Mouse (Mus musculus): ENCODE data around the gene Mapk1. TPM values are rescaled to one million over a fixed set of nuclear protein-coding genes. Genes with fewer than 3 reads are reported as not detected.

Mapk1 gene
- polyA plus RNA-seq, 1 experiment = 296 TPM

DNA sequence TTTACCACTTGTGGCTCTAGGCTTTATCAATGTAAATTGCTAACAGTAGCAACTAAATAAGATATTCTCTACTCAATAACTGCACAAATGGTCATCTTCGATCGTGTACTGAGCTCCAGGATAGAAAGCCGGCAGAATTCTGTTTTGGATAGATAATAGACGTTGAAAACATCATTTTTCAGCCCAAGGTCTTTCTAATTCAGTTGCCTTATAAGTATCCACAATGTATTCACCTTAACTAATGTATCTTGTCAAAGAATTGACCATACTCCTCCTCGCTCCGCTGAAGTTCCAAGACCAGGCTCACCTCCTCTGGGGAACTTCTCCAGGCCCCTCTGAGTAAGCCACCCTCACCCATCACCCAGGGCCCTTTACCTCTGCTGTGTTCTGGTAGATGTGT is 87.5 kb downstream of the Mapk1 start:
- peak overlapping the region; percentile 99; the same call in 1 of the 2 replicates for H3K4me3 ChIP-seq (ENCODE audit: insufficient read depth, low read length)
- TF ChIP-seq POLR2A (IDR thresholded peaks at IDR 0.05; ENCODE audit: extremely low read depth, insufficient read depth, low read length) (no peak), CTCF (IDR thresholded peaks at IDR 0.05; ENCODE audit: extremely low read depth, insufficient read depth, low read length) (no peak)
- no peaks in the 10 kb centered on the region; the same call in 1 of the 2 replicates for H3K4me1 ChIP-seq (ENCODE audit: control insufficient read depth, insufficient read depth, low read length)
- no peak overlapping the region for H3K27ac ChIP-seq (ENCODE audit: insufficient read depth, low read length)

DNA sequence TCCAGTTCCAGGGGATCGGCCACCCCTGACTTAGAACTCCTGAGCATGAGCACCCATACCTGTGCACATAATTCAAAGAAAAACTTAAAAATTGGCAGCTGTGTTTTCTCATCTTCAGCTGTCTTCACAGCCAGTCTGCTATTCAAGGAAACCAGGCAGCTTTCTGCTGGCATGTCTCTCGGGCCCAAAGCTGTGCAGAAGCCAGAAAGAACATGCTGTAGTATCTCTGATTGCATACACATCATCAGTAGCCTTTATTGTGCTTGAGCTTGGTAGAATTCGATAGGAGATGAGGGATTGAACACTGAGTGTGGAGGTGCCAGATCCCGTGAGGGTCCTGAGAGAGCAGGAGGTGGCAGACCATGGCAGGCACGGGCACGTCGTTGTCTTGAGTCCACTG is 89.8 kb downstream of the Mapk1 start:
- H3K4me1 ChIP-seq (ENCODE audit: control insufficient read depth, insufficient read depth, low read length) = no peaks in the 10 kb centered on the region; the same call in 1 of the 2 replicates
- H3K4me3 ChIP-seq (ENCODE audit: insufficient read depth, low read length) = no peak overlapping the region
- H3K27ac ChIP-seq (ENCODE audit: insufficient read depth, low read length) = no peak overlapping the region
- TF ChIP-seq POLR2A (IDR thresholded peaks at IDR 0.05; ENCODE audit: extremely low read depth, insufficient read depth, low read length) (no peak), CTCF (IDR thresholded peaks at IDR 0.05; ENCODE audit: extremely low read depth, insufficient read depth, low read length) (no peak)

DNA sequence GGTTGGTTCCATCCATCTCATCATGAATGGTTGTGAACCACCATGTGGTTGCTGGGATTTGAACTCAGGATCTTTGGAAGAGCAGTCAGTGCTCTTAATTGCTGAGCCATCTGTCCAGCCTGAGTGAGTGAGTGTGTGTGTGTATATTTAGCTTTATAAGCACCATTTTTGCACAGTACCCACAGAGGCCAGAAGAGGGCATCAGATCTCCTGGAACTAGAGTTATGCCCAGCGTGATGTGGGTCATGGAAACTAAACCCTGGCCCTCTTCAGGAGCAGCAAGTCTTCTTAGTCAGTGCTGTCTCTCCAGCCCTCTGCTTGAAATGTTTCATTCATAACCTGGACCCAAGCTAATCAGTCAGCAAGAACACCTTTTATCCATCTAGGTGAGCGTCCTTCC is 93.1 kb downstream of the Mapk1 start:
- TF ChIP-seq CTCF (IDR thresholded peaks at IDR 0.05; ENCODE audit: extremely low read depth, insufficient read depth, low read length) = no peak
- TF ChIP-seq POLR2A (IDR thresholded peaks at IDR 0.05; ENCODE audit: extremely low read depth, insufficient read depth, low read length) = no peak
- H3K4me3 ChIP-seq (ENCODE audit: insufficient read depth, low read length) = no peak overlapping the region
- no peaks in the 10 kb centered on the region; the same call in 1 of the 2 replicates for H3K4me1 ChIP-seq (ENCODE audit: control insufficient read depth, insufficient read depth, low read length)
- no peak overlapping the region for H3K27ac ChIP-seq (ENCODE audit: insufficient read depth, low read length)

GRCm38 (mm10) chr16:17076869-17077268 is 93.7 kb downstream of the Mapk1 start:
- Histone ChIP-seq H3K4me3 (ENCODE audit: insufficient read depth, low read length) (no peak overlapping the region), H3K4me1 (ENCODE audit: control insufficient read depth, insufficient read depth, low read length) (no peaks in the 10 kb centered on the region; the same call in 1 of the 2 replicates), H3K27ac (ENCODE audit: insufficient read depth, low read length) (no peak overlapping the region)
- TF ChIP-seq CTCF (IDR thresholded peaks at IDR 0.05; ENCODE audit: extremely low read depth, insufficient read depth, low read length) (no peak), POLR2A (IDR thresholded peaks at IDR 0.05; ENCODE audit: extremely low read depth, insufficient read depth, low read length) (no peak)

DNA sequence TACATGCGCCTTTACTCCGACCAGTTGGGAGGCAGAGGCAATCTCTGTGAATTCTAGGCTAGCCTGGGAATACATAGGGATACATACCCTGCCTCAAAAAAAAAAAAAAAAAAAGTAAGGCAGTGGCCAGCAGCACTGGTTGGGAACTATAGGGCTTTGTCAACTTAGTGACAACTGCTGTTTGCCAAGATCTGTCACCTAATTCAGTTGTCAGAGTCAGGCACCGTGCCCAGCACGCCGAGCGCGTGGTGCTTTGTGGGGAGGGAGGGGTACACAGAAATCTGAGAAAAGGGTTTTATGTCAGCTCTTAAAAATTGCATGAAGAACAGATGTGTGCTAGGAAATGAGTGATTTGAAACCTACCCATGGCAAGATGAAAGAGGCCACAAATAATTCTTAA is 94.9 kb downstream of the Mapk1 start:
- Histone ChIP-seq H3K27ac (ENCODE audit: insufficient read depth, low read length) (no peak overlapping the region), H3K4me3 (ENCODE audit: insufficient read depth, low read length) (no peak overlapping the region), H3K4me1 (ENCODE audit: control insufficient read depth, insufficient read depth, low read length) (no peaks in the 10 kb centered on the region; the same call in 1 of the 2 replicates)
- TF ChIP-seq POLR2A (IDR thresholded peaks at IDR 0.05; ENCODE audit: extremely low read depth, insufficient read depth, low read length) (no peak), CTCF (IDR thresholded peaks at IDR 0.05; ENCODE audit: extremely low read depth, insufficient read depth, low read length) (no peak)

DNA sequence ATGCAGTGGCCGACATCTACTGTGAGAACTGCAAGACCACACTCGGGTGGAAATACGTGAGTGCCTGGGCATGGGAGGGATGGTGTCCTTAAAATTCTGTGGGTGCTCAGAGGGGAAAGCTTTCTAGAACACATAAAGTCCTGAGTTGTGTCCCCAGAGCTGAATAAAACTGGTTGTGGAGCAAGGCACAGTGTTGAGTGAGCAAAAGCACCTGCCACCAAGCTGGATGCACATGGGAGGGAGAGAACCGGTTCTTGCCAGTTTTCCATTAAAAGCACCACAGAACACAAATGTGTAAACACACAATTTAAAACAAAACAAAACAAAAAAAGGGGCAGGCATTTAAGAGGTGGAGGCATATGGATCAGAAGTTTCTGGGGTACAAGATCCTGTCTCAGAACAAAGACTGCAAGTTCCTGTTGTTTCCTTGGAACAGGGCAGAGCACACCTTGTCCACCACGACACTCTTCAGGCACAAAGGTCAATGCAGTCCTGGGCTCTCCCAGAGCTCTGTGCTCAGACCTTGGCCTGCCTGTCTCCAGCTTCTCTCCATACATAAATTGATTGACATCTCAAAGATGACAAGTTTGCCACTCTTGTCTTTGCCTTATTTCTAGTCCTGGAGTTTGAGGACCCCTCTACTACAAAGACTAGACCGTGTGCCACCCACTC is 99.1 kb downstream of the Mapk1 start:
- TF ChIP-seq CTCF (IDR thresholded peaks at IDR 0.05; ENCODE audit: extremely low read depth, insufficient read depth, low read length) (no peak), POLR2A (IDR thresholded peaks at IDR 0.05; ENCODE audit: extremely low read depth, insufficient read depth, low read length) (no peak)
- no peak overlapping the region for H3K27ac ChIP-seq (ENCODE audit: insufficient read depth, low read length)
- peaks cover 2% of the 10 kb centered on the region for H3K4me1 ChIP-seq (ENCODE audit: control insufficient read depth, insufficient read depth, low read length)
- H3K4me3 ChIP-seq (ENCODE audit: insufficient read depth, low read length) = no peak overlapping the region

DNA sequence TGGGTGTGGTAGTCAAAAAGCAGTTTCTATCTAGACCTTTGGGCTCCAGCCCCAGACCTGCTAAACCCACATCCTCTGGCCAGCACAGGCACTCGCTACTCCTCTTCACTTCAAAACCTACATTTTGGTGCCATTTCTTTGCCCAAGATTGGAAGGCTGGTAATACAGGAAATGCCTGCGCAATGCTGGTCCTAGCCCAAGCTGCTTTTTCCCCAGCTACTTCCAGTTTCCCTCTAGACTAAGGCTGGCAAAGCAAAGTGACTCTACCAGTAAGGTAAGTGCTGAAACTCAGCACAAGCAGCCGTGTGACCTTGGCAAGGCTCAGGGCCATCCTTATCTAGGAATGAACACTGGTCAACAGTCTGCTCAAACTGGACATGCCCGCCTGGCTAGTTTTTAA is 102.5 kb downstream of the Mapk1 start:
- H3K4me1 ChIP-seq (ENCODE audit: control insufficient read depth, insufficient read depth, low read length) = peaks cover 4% of the 10 kb centered on the region
- no peak overlapping the region for H3K4me3 ChIP-seq (ENCODE audit: insufficient read depth, low read length)
- no peak overlapping the region for H3K27ac ChIP-seq (ENCODE audit: insufficient read depth, low read length)
- TF ChIP-seq CTCF (IDR thresholded peaks at IDR 0.05; ENCODE audit: extremely low read depth, insufficient read depth, low read length) = no peak
- TF ChIP-seq POLR2A (IDR thresholded peaks at IDR 0.05; ENCODE audit: extremely low read depth, insufficient read depth, low read length) = no peak

- Histone ChIP-seq H3K27ac (ENCODE audit: insufficient read depth, low read length) (no peak overlapping the region), H3K4me1 (ENCODE audit: control insufficient read depth, insufficient read depth, low read length) (peaks cover 4% of the 10 kb centered on the region), H3K4me3 (ENCODE audit: insufficient read depth, low read length) (no peak overlapping the region)
- no peak for TF ChIP-seq POLR2A (IDR thresholded peaks at IDR 0.05; ENCODE audit: extremely low read depth, insufficient read depth, low read length)
- TF ChIP-seq CTCF (IDR thresholded peaks at IDR 0.05; ENCODE audit: extremely low read depth, insufficient read depth, low read length) = no peak
Measured at GRCm38 (mm10) chr16:17086241-17086640, 103.1 kb downstream of the Mapk1 start.

DNA sequence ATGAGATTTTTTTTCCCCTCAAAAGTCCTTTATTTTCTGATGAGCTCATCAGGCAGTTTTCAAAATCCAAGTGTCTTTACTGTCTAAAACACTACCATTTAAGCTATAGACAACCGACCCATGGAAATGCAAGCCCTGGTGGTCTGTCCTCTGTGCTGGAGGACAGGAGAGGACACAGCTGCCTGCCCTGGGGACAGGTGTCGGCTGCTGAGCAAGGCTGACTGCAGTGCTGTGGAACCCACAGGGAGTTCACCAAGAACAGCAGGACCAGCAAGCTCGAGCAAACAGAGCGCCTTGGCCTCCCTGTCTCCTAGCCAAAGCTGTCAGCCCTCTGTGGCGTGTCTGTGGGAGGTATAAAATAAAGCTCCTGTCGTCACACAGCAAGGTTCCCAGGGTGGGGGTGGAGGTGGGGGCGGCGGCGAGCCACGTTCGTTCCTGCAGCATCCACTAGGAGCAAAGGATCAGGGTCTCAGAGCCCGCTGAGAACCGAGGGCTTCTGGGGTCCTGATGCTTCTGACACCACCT is 103.5 kb downstream of the Mapk1 start:
- Histone ChIP-seq H3K4me3 (ENCODE audit: insufficient read depth, low read length) (no peak overlapping the region), H3K4me1 (ENCODE audit: control insufficient read depth, insufficient read depth, low read length) (peaks cover 4% of the 10 kb centered on the region), H3K27ac (ENCODE audit: insufficient read depth, low read length) (0 out of 2 replicates have a peak overlapping the region, but pooled peaks have one; percentile 85)
- no peak for TF ChIP-seq CTCF (IDR thresholded peaks at IDR 0.05; ENCODE audit: extremely low read depth, insufficient read depth, low read length)
- peak; percentile 31; the same call in 1 of the 2 replicates for TF ChIP-seq POLR2A (IDR thresholded peaks at IDR 0.05; ENCODE audit: extremely low read depth, insufficient read depth, low read length)

GRCm38 (mm10) chr16:17088346-17088745 is 105.2 kb downstream of the Mapk1 start:
- Histone ChIP-seq H3K27ac (ENCODE audit: insufficient read depth, low read length) (no peak overlapping the region), H3K4me1 (ENCODE audit: control insufficient read depth, insufficient read depth, low read length) (peaks cover 4% of the 10 kb centered on the region), H3K4me3 (ENCODE audit: insufficient read depth, low read length) (no peak overlapping the region)
- no peak for TF ChIP-seq POLR2A (IDR thresholded peaks at IDR 0.05; ENCODE audit: extremely low read depth, insufficient read depth, low read length)
- peak; percentile 26 for TF ChIP-seq CTCF (IDR thresholded peaks at IDR 0.05; ENCODE audit: extremely low read depth, insufficient read depth, low read length)
